Mouse (Mus musculus) ES-Bruce4 (cell line): ENCODE measurements at regions not wholly inside any gene's neighbourhood (a gene's known extent, or its start where the extent isn't known, plus 50 kb on each side); places are given as distances from the start of the nearest gene placed in this dataset.

Source experiments
- H3K27ac ChIP-seq: 2 replicates; pipeline ENCODE4 v1.5.1; 2012; ENCODE audit warnings: low read length, inconsistent platforms; ENCODE audit not compliant: insufficient read depth
- H3K27me3 ChIP-seq: 2 replicates; pipeline ENCODE4 v1.6.1; 2012; ENCODE audit warnings: mild to moderate bottlenecking, low read length, inconsistent platforms; ENCODE audit not compliant: control insufficient read depth, poor library complexity, insufficient read depth, severe bottlenecking
- H3K36me3 ChIP-seq: 2 replicates; pipeline ENCODE4 v1.6.1; 2012; ENCODE audit warnings: inconsistent platforms, mild to moderate bottlenecking, low read length, moderate library complexity; ENCODE audit not compliant: control insufficient read depth, poor library complexity, insufficient read depth, severe bottlenecking
- H3K4me1 ChIP-seq: one replicate; pipeline ENCODE4 v1.8.1; 2011; ENCODE audit warnings: low read length; ENCODE audit not compliant: control insufficient read depth, insufficient read depth
- H3K4me3 ChIP-seq: 2 replicates; pipeline ENCODE4 v1.5.1; 2011; ENCODE audit warnings: low read depth, mild to moderate bottlenecking, low read length
- H3K9ac ChIP-seq: 2 replicates; pipeline ENCODE4 v1.6.1; 2012; ENCODE audit warnings: low read depth, mild to moderate bottlenecking, inconsistent platforms; ENCODE audit not compliant: poor library complexity, severe bottlenecking
- H3K9me3 ChIP-seq: replicated peaks from 2 replicates; pipeline ENCODE4 v1.6.1; 2012; ENCODE audit warnings: mild to moderate bottlenecking, low read length, inconsistent platforms; ENCODE audit not compliant: control insufficient read depth, poor library complexity, insufficient read depth, severe bottlenecking
- CTCF ChIP-seq: IDR thresholded peaks from one replicate; pipeline ENCODE4 v1.8.1; 2011; ENCODE audit warnings: low read depth, low read length
- EP300 ChIP-seq: IDR thresholded peaks from 2 replicates; pipeline ENCODE4 v1.6.1; 2011; ENCODE audit warnings: low read depth, low read length; ENCODE audit not compliant: insufficient read depth
- POLR2A ChIP-seq: IDR thresholded peaks from one replicate; pipeline ENCODE4 v1.8.1; 2011; ENCODE audit warnings: low read length; ENCODE audit not compliant: insufficient read depth

- no peaks in the 10 kb centered on the region for H3K36me3 ChIP-seq
- no peaks in the 10 kb centered on the region for H3K4me1 ChIP-seq
- no peak overlapping the region for H3K27ac ChIP-seq
- no peak for TF ChIP-seq CTCF
- TF ChIP-seq EP300, result no peak
- TF ChIP-seq POLR2A, result no peak
- no peaks in the 10 kb centered on the region for H3K27me3 ChIP-seq
- no peak overlapping the region for H3K9ac ChIP-seq
- H3K9me3 ChIP-seq, result no peaks in the 10 kb centered on the region
- no peak overlapping the region for H3K4me3 ChIP-seq
Observed at GRCm38 (mm10) chr9:72180972-72181371, 69.3 kb upstream of the Tcf12 start.

GRCm38 (mm10) chr9:72183336-72183735, 71.7 kb upstream of the Tcf12 start:
- no peak overlapping the region for H3K4me3 ChIP-seq
- H3K27ac ChIP-seq, result no peak overlapping the region
- no peak overlapping the region for H3K9ac ChIP-seq
- H3K27me3 ChIP-seq, result no peaks in the 10 kb centered on the region
- TF ChIP-seq CTCF, result no peak
- no peak for TF ChIP-seq POLR2A
- TF ChIP-seq EP300, result no peak
- H3K9me3 ChIP-seq, result no peaks in the 10 kb centered on the region
- no peaks in the 10 kb centered on the region for H3K4me1 ChIP-seq
- H3K36me3 ChIP-seq, result no peaks in the 10 kb centered on the region

- H3K4me1 ChIP-seq, result no peaks in the 10 kb centered on the region
- TF ChIP-seq EP300, result no peak
- TF ChIP-seq CTCF, result no peak
- TF ChIP-seq POLR2A, result no peak
- no peaks in the 10 kb centered on the region for H3K27me3 ChIP-seq
- H3K9me3 ChIP-seq, result no peaks in the 10 kb centered on the region
- H3K9ac ChIP-seq, result no peak overlapping the region
- no peak overlapping the region for H3K27ac ChIP-seq
- no peak overlapping the region for H3K4me3 ChIP-seq
- no peaks in the 10 kb centered on the region for H3K36me3 ChIP-seq
Observed at GRCm38 (mm10) chr9:72183925-72184324, 72.3 kb upstream of the Tcf12 start.

GRCm38 (mm10) chr9:72189867-72190266, 78.2 kb upstream of the Tcf12 start:
- Histone ChIP-seq H3K27me3 (no peaks in the 10 kb centered on the region), H3K9ac (no peak overlapping the region), H3K9me3 (no peaks in the 10 kb centered on the region), H3K4me3 (no peak overlapping the region), H3K4me1 (no peaks in the 10 kb centered on the region), H3K27ac (no peak overlapping the region), H3K36me3 (no peaks in the 10 kb centered on the region)
- TF ChIP-seq EP300 (no peak), CTCF (no peak), POLR2A (no peak)

GRCm38 (mm10) chr9:72190631-72191030, 79.0 kb upstream of the Tcf12 start:
- Histone ChIP-seq H3K9ac (no peak overlapping the region), H3K36me3 (no peaks in the 10 kb centered on the region), H3K27ac (no peak overlapping the region), H3K9me3 (no peaks in the 10 kb centered on the region), H3K27me3 (no peaks in the 10 kb centered on the region), H3K4me1 (no peaks in the 10 kb centered on the region), H3K4me3 (no peak overlapping the region)
- TF ChIP-seq EP300, result no peak
- no peak for TF ChIP-seq POLR2A
- TF ChIP-seq CTCF, result no peak

- Histone ChIP-seq H3K36me3 (no peaks in the 10 kb centered on the region), H3K27ac (no peak overlapping the region), H3K4me1 (no peaks in the 10 kb centered on the region), H3K9ac (no peak overlapping the region), H3K27me3 (no peaks in the 10 kb centered on the region), H3K9me3 (no peaks in the 10 kb centered on the region), H3K4me3 (no peak overlapping the region)
- TF ChIP-seq CTCF (no peak), EP300 (no peak)
Observed at GRCm38 (mm10) chr9:72191091-72191490, 79.4 kb upstream of the Tcf12 start.
